Mouse (Mus musculus) stomach, postnatal 0 days (tissue): ENCODE measurements around the gene Ddc.

Experiments used
- CTCF ChIP-seq: IDR thresholded peaks from 2 replicates; pipeline ENCODE4 v1.5.1; 2016; ENCODE audit warnings: antibody characterized with exemption, low read depth, mild to moderate bottlenecking, moderate library complexity
- EP300 ChIP-seq: optimal IDR thresholded peaks from 2 replicates; pipeline ENCODE3; 2016; ENCODE audit warnings: antibody characterized with exemption

DNA sequence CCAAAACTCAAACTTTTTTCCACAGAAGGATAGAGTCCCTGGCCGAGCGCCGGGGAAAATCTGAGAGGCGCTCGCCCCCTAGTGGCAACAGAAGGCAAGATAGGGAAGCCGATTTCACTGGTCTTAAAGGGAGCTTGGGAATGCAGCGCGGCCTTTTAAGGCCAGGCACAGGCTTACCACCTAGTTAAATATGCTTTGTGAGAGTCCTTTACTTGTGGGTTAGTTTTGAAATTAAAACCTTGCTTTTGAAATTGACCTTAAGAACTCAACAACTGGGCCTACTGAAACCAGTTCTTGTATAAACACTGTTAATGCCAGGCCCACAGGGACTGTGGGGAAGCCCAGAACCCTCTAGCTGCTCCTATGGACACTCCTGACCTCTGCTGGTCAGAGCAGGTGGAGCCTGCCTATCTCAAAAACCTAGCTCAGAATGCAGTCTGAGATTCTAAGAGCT, 109.4 kb downstream of the Ddc start:
- TF ChIP-seq EP300, result no peak
- TF ChIP-seq CTCF, result peak; percentile 69
